Mouse (Mus musculus): Measurements from ENCODE around the gene Sdc4. TPM values are rescaled to one million over a fixed set of nuclear protein-coding genes. Genes with fewer than 3 reads are reported as not detected.

Gene Sdc4
- polyA plus RNA-seq, 1 experiment = 0.03 TPM

- peaks cover 4% of the 10 kb centered on the region for H3K4me1 ChIP-seq (ENCODE audit: control insufficient read depth)
- no peaks in the 10 kb centered on the region for H3K9me3 ChIP-seq (ENCODE audit: control insufficient read depth, low read length)
- peaks cover 28% of the 10 kb centered on the region for H3K27me3 ChIP-seq (ENCODE audit: control insufficient read depth)
- H3K4me3 ChIP-seq (replicated peaks) = no peak overlapping the region
- no peaks in the 10 kb centered on the region for H3K36me3 ChIP-seq (ENCODE audit: control insufficient read depth)
- TF ChIP-seq TAL1 (IDR thresholded peaks at IDR 0.05; ENCODE audit: low read length) (no peak), GATA1 (IDR thresholded peaks at IDR 0.05; ENCODE audit: low read length) (no peak)
Measured at GRCm38 (mm10) chr2:164385927-164386763, 57.5 kb downstream of the Sdc4 start.

GRCm38 (mm10) chr2:164383656-164384399, 59.9 kb downstream of the Sdc4 start:
- H3K9me3 ChIP-seq (ENCODE audit: control insufficient read depth, low read length) = no peaks in the 10 kb centered on the region
- no peak overlapping the region for H3K4me3 ChIP-seq (replicated peaks)
- H3K36me3 ChIP-seq (ENCODE audit: control insufficient read depth) = no peaks in the 10 kb centered on the region
- peaks cover 11% of the 10 kb centered on the region for H3K27me3 ChIP-seq (ENCODE audit: control insufficient read depth)
- TF ChIP-seq GATA1 (IDR thresholded peaks at IDR 0.05; ENCODE audit: low read length) (no peak), TAL1 (IDR thresholded peaks at IDR 0.05; ENCODE audit: low read length) (no peak)
- H3K4me1 ChIP-seq (ENCODE audit: control insufficient read depth) = no peaks in the 10 kb centered on the region

- Histone ChIP-seq H3K4me3 (replicated peaks) (no peak overlapping the region), H3K27me3 (ENCODE audit: control insufficient read depth) (peaks cover 3% of the 10 kb centered on the region; the same call in 1 of the 2 replicates), H3K36me3 (ENCODE audit: control insufficient read depth) (no peaks in the 10 kb centered on the region), H3K9me3 (ENCODE audit: control insufficient read depth, low read length) (no peaks in the 10 kb centered on the region), H3K4me1 (ENCODE audit: control insufficient read depth) (no peaks in the 10 kb centered on the region)
- no peak for TF ChIP-seq TAL1 (IDR thresholded peaks at IDR 0.05; ENCODE audit: low read length)
- no peak for TF ChIP-seq GATA1 (IDR thresholded peaks at IDR 0.05; ENCODE audit: low read length)
Measured at GRCm38 (mm10) chr2:164382971-164383370, 60.7 kb downstream of the Sdc4 start.

GRCm38 (mm10) chr2:164381726-164382125, 62.0 kb downstream of the Sdc4 start:
- no peak for TF ChIP-seq GATA1 (IDR thresholded peaks at IDR 0.05; ENCODE audit: low read length)
- TF ChIP-seq TAL1 (IDR thresholded peaks at IDR 0.05; ENCODE audit: low read length) = no peak
- Histone ChIP-seq H3K27me3 (ENCODE audit: control insufficient read depth) (peaks cover 3% of the 10 kb centered on the region; the same call in 1 of the 2 replicates), H3K9me3 (ENCODE audit: control insufficient read depth, low read length) (no peaks in the 10 kb centered on the region), H3K4me1 (ENCODE audit: control insufficient read depth) (no peaks in the 10 kb centered on the region), H3K4me3 (replicated peaks) (no peak overlapping the region), H3K36me3 (ENCODE audit: control insufficient read depth) (no peaks in the 10 kb centered on the region)

GRCm38 (mm10) chr2:164377478-164378426, 65.9 kb downstream of the Sdc4 start:
- H3K4me3 ChIP-seq (replicated peaks) = no peak overlapping the region
- H3K36me3 ChIP-seq (ENCODE audit: control insufficient read depth) = no peaks in the 10 kb centered on the region
- TF ChIP-seq GATA1 (IDR thresholded peaks at IDR 0.05; ENCODE audit: low read length) (no peak), TAL1 (IDR thresholded peaks at IDR 0.05; ENCODE audit: low read length) (no peak)
- H3K9me3 ChIP-seq (ENCODE audit: control insufficient read depth, low read length) = no peaks in the 10 kb centered on the region
- no peaks in the 10 kb centered on the region for H3K27me3 ChIP-seq (ENCODE audit: control insufficient read depth)
- no peaks in the 10 kb centered on the region for H3K4me1 ChIP-seq (ENCODE audit: control insufficient read depth)

Other genes with a start within 250 kb of the Sdc4 start
- not detected in 2 replicates for gene Wfdc15a, start 243.8 kb downstream of the Sdc4 start, polyA plus RNA-seq (2012)
- not detected in 2 replicates for gene Wfdc15b, start 222.2 kb downstream of the Sdc4 start, polyA plus RNA-seq (2012)
- gene Svs2, start 205.4 kb downstream of the Sdc4 start, polyA plus RNA-seq (2012) = not detected in 2 replicates
- not detected in 2 replicates for gene Svs3b, start 187.2 kb downstream of the Sdc4 start, polyA plus RNA-seq (2012)
- gene Svs4, start 165.4 kb downstream of the Sdc4 start, polyA plus RNA-seq (2012) = not detected in 2 replicates
- not detected in 2 replicates for gene Svs3a, start 154.6 kb downstream of the Sdc4 start, polyA plus RNA-seq (2012)
- gene Svs6, start 127.1 kb downstream of the Sdc4 start, polyA plus RNA-seq (2012) = not detected in 2 replicates
- not detected in 2 replicates for gene Svs5, start 111.1 kb downstream of the Sdc4 start, polyA plus RNA-seq (2012)
- gene Slpi, start 54.8 kb downstream of the Sdc4 start, polyA plus RNA-seq (2012) = not detected in 2 replicates
- 0.06 TPM in 1 of 2 replicates, not detected in the other for gene Rbpjl, start 40.7 kb downstream of the Sdc4 start, polyA plus RNA-seq (2012)
- gene Matn4, start 38.7 kb downstream of the Sdc4 start, polyA plus RNA-seq (2012) = not detected in 2 replicates
- 7.9 and 10.3 TPM in 2 replicates for gene Sys1, start 13.1 kb upstream of the Sdc4 start, polyA plus RNA-seq (2012)
- not detected in 2 replicates for gene Gm20458, start 17.1 kb upstream of the Sdc4 start, polyA plus RNA-seq (2012)
- not detected in 2 replicates for gene Trp53tg5, start 29.8 kb upstream of the Sdc4 start, polyA plus RNA-seq (2012)
- gene Dbndd2, start 42.2 kb upstream of the Sdc4 start, polyA plus RNA-seq (2012) = 0.09 and 0.11 TPM in 2 replicates
- 12.7 and 13.8 TPM in 2 replicates for gene Pigt, start 53.6 kb upstream of the Sdc4 start, polyA plus RNA-seq (2012)
- not detected in 2 replicates for gene Wfdc2, start 118.5 kb upstream of the Sdc4 start, polyA plus RNA-seq (2012)
- not detected in 2 replicates for gene Spint3, start 129.6 kb upstream of the Sdc4 start, polyA plus RNA-seq (2012)
- gene Wfdc6a, start 141.6 kb upstream of the Sdc4 start, polyA plus RNA-seq (2012) = not detected in 2 replicates
- gene Eppin, start 149.7 kb upstream of the Sdc4 start, polyA plus RNA-seq (2012) = not detected in 2 replicates
- gene Wfdc6b, start 169.6 kb upstream of the Sdc4 start, polyA plus RNA-seq (2012) = not detected in 2 replicates
- gene Wfdc8, start 169.7 kb upstream of the Sdc4 start, polyA plus RNA-seq (2012) = not detected in 2 replicates
- gene Wfdc16, start 194.9 kb upstream of the Sdc4 start, polyA plus RNA-seq (2012) = 0.05 TPM in 1 of 2 replicates, not detected in the other
- gene Wfdc10, start 212.2 kb upstream of the Sdc4 start, polyA plus RNA-seq (2012) = not detected in 2 replicates
- gene Wfdc9, start 212.7 kb upstream of the Sdc4 start, polyA plus RNA-seq (2012) = not detected in 2 replicates
- not detected in 2 replicates for gene Wfdc11, start 230.2 kb upstream of the Sdc4 start, polyA plus RNA-seq (2012)
- not detected in 2 replicates for gene Wfdc13, start 241.2 kb upstream of the Sdc4 start, polyA plus RNA-seq (2012)